Comparison of ENCODE assay signal across 13 mouse cellular contexts in genomic region chr1:191259121-191259520, GRCm38 (mm10). TPM values are rescaled to one million over a fixed set of nuclear protein-coding genes. Genes with fewer than 3 reads are reported as not detected.
DNase-seq lines count a peak whose midpoint lies in the region; ATAC-seq and TF ChIP-seq lines count a peak whose summit lies in the region.
"Had no signal": no experiment of that assay in that cellular context is flagged by ENCODE, and none has a peak within 500 bp of the region (broad histone marks: within the 10 kb centered on the region; RNA-seq: fewer than 3 reads in every experiment).

No protein-coding gene starts in this region.

- no peak overlapping the region for H3K9ac ChIP-seq in heart, embryonic 11.5 days (ENCODE audit: low read depth, low read length)
- H3K9ac ChIP-seq in lung, embryonic 16.5 days (ENCODE audit: low read length): no peak overlapping the region

- DNase-seq in heart, postnatal 25 days (ENCODE audit: low spot score): no peak
- no peak for DNase-seq in lung, adult 18-20 months
- peak; percentile 81 for DNase-seq in naive thymus-derived CD4-positive, alpha-beta T cell, adult 2 months (ENCODE audit: low read depth)
- DNase-seq in left cerebral cortex, adult 2 months (ENCODE audit: extremely low spot score in 1 of 2, low spot score in 2 of 2): no peak
- DNase-seq in Muller cell, postnatal 12 days (ENCODE audit: inconsistent ontology term): no peak
- DNase-seq: adrenal gland, adult 2 months; gastrocnemius, postnatal 14 days; layer of hippocampus, postnatal 36 days had no signal

- peaks cover 10% of the 10 kb centered on the region for H3K4me1 ChIP-seq in heart, embryonic 11.5 days (ENCODE audit: control insufficient read depth, insufficient read depth, low read length)
- H3K4me1 ChIP-seq in lung, embryonic 16.5 days (replicated peaks; ENCODE audit: control insufficient read depth, insufficient read depth, low read length): peaks cover 19% of the 10 kb centered on the region

- no peak overlapping the region for H3K27ac ChIP-seq in heart, embryonic 11.5 days (ENCODE audit: low read depth, low read length)
- H3K27ac ChIP-seq in lung, embryonic 16.5 days (ENCODE audit: low read length): no peak overlapping the region
- H3K27ac ChIP-seq in left cerebral cortex, adult 2 months: no peak overlapping the region

- intact Hi-C loops in heart, postnatal 25 days (cut with DNase I): no loop called here
- intact Hi-C loops in left cerebral cortex, adult 2 months (cut with DNase I): no loop called here

- no peaks in the 10 kb centered on the region for H3K9me3 ChIP-seq in heart, embryonic 11.5 days (replicated peaks; ENCODE audit: control insufficient read depth, low read length)
- H3K9me3 ChIP-seq in lung, embryonic 16.5 days (ENCODE audit: control insufficient read depth, low read length): no peaks in the 10 kb centered on the region
- H3K9me3 ChIP-seq: megakaryocyte, embryonic 14.5 days had no signal

- H3K27me3 ChIP-seq in heart, embryonic 11.5 days (ENCODE audit: control insufficient read depth, insufficient read depth, low read length): no peaks in the 10 kb centered on the region
- peaks cover 2% of the 10 kb centered on the region; the same call in 1 of the 2 replicates for H3K27me3 ChIP-seq in lung, embryonic 16.5 days (ENCODE audit: control insufficient read depth, insufficient read depth, low read depth, low read length)
- H3K27me3 ChIP-seq: CH12.LX had no signal

- 23% methylated on average over 7 of the region's 7 CpGs for WGBS in heart, embryonic 11.5 days (ENCODE audit: insufficient replicate concordance)
- 14% methylated on average over 7 of the region's 7 CpGs for WGBS in lung, embryonic 16.5 days

- no peak for TF ChIP-seq CTCF in left cerebral cortex, adult 2 months (IDR thresholded peaks at IDR 0.05)

- H3K4me2 ChIP-seq in heart, embryonic 11.5 days: peak overlapping the region; percentile 23
- H3K4me2 ChIP-seq in lung, embryonic 16.5 days (ENCODE audit: low read depth, low read length): peak overlapping the region; percentile 29; the same call in 1 of the 2 replicates

- ATAC-seq in heart, embryonic 11.5 days (replicated peaks; ENCODE audit: insufficient number of reproducible peaks, low FRiP score, low TSS enrichment): no peak; the same call in 1 of the 2 replicates
- no peak for ATAC-seq in lung, embryonic 16.5 days (ENCODE audit: low read depth)
- peak; percentile 41 for ATAC-seq in granulocyte monocyte progenitor cell, adult 5-6 weeks (replicated peaks; ENCODE audit: poor library complexity, severe bottlenecking)

- H3K4me3 ChIP-seq in heart, embryonic 11.5 days (ENCODE audit: low read depth, low read length): no peak overlapping the region
- no peak overlapping the region for H3K4me3 ChIP-seq in lung, embryonic 16.5 days (ENCODE audit: low read length)
- H3K4me3 ChIP-seq in left cerebral cortex, adult 2 months: no peak overlapping the region
- H3K4me3 ChIP-seq: megakaryocyte, embryonic 14.5 days had no signal

- H3K36me3 ChIP-seq in heart, embryonic 11.5 days (ENCODE audit: control insufficient read depth, insufficient read depth, low read length): no peaks in the 10 kb centered on the region
- H3K36me3 ChIP-seq in lung, embryonic 16.5 days (ENCODE audit: control insufficient read depth, insufficient read depth, low read length): no peaks in the 10 kb centered on the region

RNA-seq across cellular contexts. Expression of gene Atf3, which starts 41.3 kb away (rescaled TPM):
- 13.7 and 17.4 TPM in 2 replicates for polyA plus RNA-seq in heart, embryonic 11.5 days (2014; fragmentation: Nextera tagmentation; extraction: Ambion mirVana)
- total RNA-seq in heart, postnatal 25 days (2021): 1 to 10 TPM; 4.9 to 6.0 TPM
- polyA plus RNA-seq in lung, embryonic 16.5 days (2015; fragmentation: Nextera tagmentation; extraction: Ambion mirVana): 3.9 and 4.3 TPM in 2 replicates
- not detected in 2 replicates for total RNA-seq in granulocyte monocyte progenitor cell, adult 5-6 weeks (2014; fragmentation: Nextera tagmentation)
- total RNA-seq in granulocyte monocyte progenitor cell, adult 5-6 weeks (2017): 8.7 and 12.8 TPM in 2 replicates
- total RNA-seq in left cerebral cortex, adult 2 months (2021): 1 to 10 TPM in 1 of 2 experiments, under 1 TPM in 1; 0.48 to 2.4 TPM

RNA-seq across cellular contexts. Expression of gene Nenf, which starts 58.9 kb away (rescaled TPM):
- 106 and 111 TPM in 2 replicates for polyA plus RNA-seq in heart, embryonic 11.5 days (2014; fragmentation: Nextera tagmentation; extraction: Ambion mirVana)
- 100 to 1,000 TPM in 1 of 2 experiments, 10 to 100 TPM in 1; 98.8 to 102 TPM for total RNA-seq in heart, postnatal 25 days (2021)
- 97.7 and 107 TPM in 2 replicates for polyA plus RNA-seq in lung, embryonic 16.5 days (2015; fragmentation: Nextera tagmentation; extraction: Ambion mirVana)
- 36.7 and 54.4 TPM in 2 replicates for total RNA-seq in granulocyte monocyte progenitor cell, adult 5-6 weeks (2014; fragmentation: Nextera tagmentation)
- total RNA-seq in granulocyte monocyte progenitor cell, adult 5-6 weeks (2017): 5.5 and 9.8 TPM in 2 replicates
- total RNA-seq in left cerebral cortex, adult 2 months (2021): 10 to 100 TPM; 71.3 to 76.4 TPM
